Mouse (Mus musculus) G1E-ER4 (cell line): ENCODE results near the gene Olfr494. TPM values are rescaled to one million over a fixed set of nuclear protein-coding genes. Genes with fewer than 3 reads are reported as not detected.

Experiments
- GATA1 ChIP-seq: IDR thresholded peaks from one replicate; pipeline ENCODE4 v1.8.0; 2012; ENCODE audit warnings: low read length, inconsistent platforms
- polyA plus RNA-seq: library from polyadenylated mRNA; stranded (reverse); fragments of >175 nt; gene quantifications from 2 replicates; pipeline ENCODE4 v1.2.3, GENCODE M21; 2012

Gene Olfr494
- polyA plus RNA-seq = not detected in 2 replicates

- TF ChIP-seq GATA1 = no peak
Measured at GRCm38 (mm10) chr7:108365035-108365434, at the start of gene Olfr494. Gene Olfr494 (plus strand): TSS chr7:108365335.

- no peak for TF ChIP-seq GATA1
Measured at GRCm38 (mm10) chr7:108323574-108323973, 41.6 kb upstream of the Olfr494 start, which contains the start of gene Olfr492. Gene Olfr492 (minus strand): TSS chr7:108323674.

- no peak for TF ChIP-seq GATA1
Measured at GRCm38 (mm10) chr7:108346879-108347278, 18.3 kb upstream of the Olfr494 start, which contains the start of gene Olfr493. Gene Olfr493 (minus strand): TSS chr7:108346979.

- TF ChIP-seq GATA1 = no peak
Measured at GRCm38 (mm10) chr7:108392867-108393266, 27.7 kb downstream of the Olfr494 start, which contains the start of gene Olfr495. Gene Olfr495 (plus strand): TSS chr7:108393167.

Other genes starting within 250 kb of the Olfr494 start
- not detected in 2 replicates for gene Olfr484, start 237.9 kb upstream of the Olfr494 start, polyA plus RNA-seq
- gene Olfr485, start 205.5 kb upstream of the Olfr494 start, polyA plus RNA-seq = not detected in 2 replicates
- not detected in 2 replicates for gene Olfr486, start 192.6 kb upstream of the Olfr494 start, polyA plus RNA-seq
- gene Olfr487, start 150.7 kb upstream of the Olfr494 start, polyA plus RNA-seq = not detected in 2 replicates
- gene Olfr488, start 107.0 kb upstream of the Olfr494 start, polyA plus RNA-seq = not detected in 2 replicates
- not detected in 2 replicates for gene Olfr490, start 76.4 kb upstream of the Olfr494 start, polyA plus RNA-seq
- gene Olfr491, start 51.9 kb upstream of the Olfr494 start, polyA plus RNA-seq = not detected in 2 replicates
- gene Olfr492, start 41.7 kb upstream of the Olfr494 start, polyA plus RNA-seq = not detected in 2 replicates
- gene Olfr493, start 18.4 kb upstream of the Olfr494 start, polyA plus RNA-seq = not detected in 2 replicates
- gene Olfr495, start 27.8 kb downstream of the Olfr494 start, polyA plus RNA-seq = not detected in 2 replicates
- not detected in 2 replicates for gene Olfr497, start 55.1 kb downstream of the Olfr494 start, polyA plus RNA-seq
- not detected in 2 replicates for gene Olfr498, start 100.0 kb downstream of the Olfr494 start, polyA plus RNA-seq
- gene Olfr502, start 159.7 kb downstream of the Olfr494 start, polyA plus RNA-seq = not detected in 2 replicates
- not detected in 2 replicates for gene Olfr503, start 179.2 kb downstream of the Olfr494 start, polyA plus RNA-seq
- gene Olfr504, start 200.5 kb downstream of the Olfr494 start, polyA plus RNA-seq = not detected in 2 replicates
- not detected in 2 replicates for gene Olfr506, start 245.5 kb downstream of the Olfr494 start, polyA plus RNA-seq